Mouse (Mus musculus) intestine, embryonic 14.5 days (tissue): ENCODE data around the gene Glyatl3. TPM values are rescaled to one million over a fixed set of nuclear protein-coding genes. Genes with fewer than 3 reads are reported as not detected.

Source experiments
- ATAC-seq: fragments of 200-750 bp; cut with Nextera tagmentation; replicated peaks from 2 replicates; pipeline ENCODE4 v1.8.0; 2017; ENCODE audit warnings: low read depth, moderate number of reproducible peaks, moderate TSS enrichment, moderate library complexity; ENCODE audit not compliant: low FRiP score, low TSS enrichment
- DNase-seq: peaks from one replicate; pipeline ENCODE4 v3.0.0-alpha.2; 2018; ENCODE audit warnings: low spot score
- H3K27ac ChIP-seq: fragments of 300-500 bp; sonication (generic); 2 replicates; pipeline ENCODE4 v1.5.1; 2014; ENCODE audit warnings: low read depth, mild to moderate bottlenecking, control low read depth
- H3K27me3 ChIP-seq: fragments of 300-500 bp; sonication (generic); replicated peaks from 2 replicates; pipeline ENCODE4 v1.6.1; 2014; ENCODE audit warnings: low read length, control low read depth; ENCODE audit not compliant: control insufficient read depth, insufficient read depth
- H3K36me3 ChIP-seq: fragments of 300-500 bp; sonication (generic); 2 replicates; pipeline ENCODE4 v1.6.1; 2014; ENCODE audit warnings: low read length, control low read depth; ENCODE audit not compliant: control insufficient read depth, insufficient read depth
- H3K4me1 ChIP-seq: fragments of 300-500 bp; sonication (generic); replicated peaks from 2 replicates; pipeline ENCODE4 v1.6.1; 2014; ENCODE audit warnings: low read length, control low read depth, mixed read lengths; ENCODE audit not compliant: control insufficient read depth, insufficient read depth
- H3K4me2 ChIP-seq: fragments of 300-500 bp; sonication (generic); 2 replicates; pipeline ENCODE4 v1.6.1; 2014; ENCODE audit warnings: low read length
- H3K4me3 ChIP-seq: fragments of 300-500 bp; sonication (generic); 2 replicates; pipeline ENCODE4 v1.5.1; 2014; ENCODE audit warnings: low read depth, low read length, control low read depth, mixed read lengths
- H3K9ac ChIP-seq: fragments of 300-500 bp; sonication (generic); 2 replicates; pipeline ENCODE4 v1.6.1; 2014; ENCODE audit warnings: mild to moderate bottlenecking, low read length
- H3K9me3 ChIP-seq: fragments of 300-500 bp; sonication (generic); 2 replicates; pipeline ENCODE4 v1.6.1; 2016; ENCODE audit warnings: low read length, control low read depth; ENCODE audit not compliant: control insufficient read depth
- WGBS: fragments of 180-500 bp; shearing (Covaris S2); extraction: QIAGEN DNeasy Blood & Tissue Kit; methylation state at CpG from one replicate; pipeline ENCODE4 v1.1.7; 2014; 5-methylcytosine and 5-hydroxymethylcytosine counted together
- polyA plus RNA-seq: library from polyadenylated mRNA; unstranded; fragments of >200 nt; fragmentation: Nextera tagmentation; extraction: Ambion mirVana; gene quantifications from 2 replicates; pipeline ENCODE4 v1.2.1, GENCODE M21; 2014

Gene Glyatl3
- polyA plus RNA-seq, 1 experiment from 2014 or later: not detected

DNA sequence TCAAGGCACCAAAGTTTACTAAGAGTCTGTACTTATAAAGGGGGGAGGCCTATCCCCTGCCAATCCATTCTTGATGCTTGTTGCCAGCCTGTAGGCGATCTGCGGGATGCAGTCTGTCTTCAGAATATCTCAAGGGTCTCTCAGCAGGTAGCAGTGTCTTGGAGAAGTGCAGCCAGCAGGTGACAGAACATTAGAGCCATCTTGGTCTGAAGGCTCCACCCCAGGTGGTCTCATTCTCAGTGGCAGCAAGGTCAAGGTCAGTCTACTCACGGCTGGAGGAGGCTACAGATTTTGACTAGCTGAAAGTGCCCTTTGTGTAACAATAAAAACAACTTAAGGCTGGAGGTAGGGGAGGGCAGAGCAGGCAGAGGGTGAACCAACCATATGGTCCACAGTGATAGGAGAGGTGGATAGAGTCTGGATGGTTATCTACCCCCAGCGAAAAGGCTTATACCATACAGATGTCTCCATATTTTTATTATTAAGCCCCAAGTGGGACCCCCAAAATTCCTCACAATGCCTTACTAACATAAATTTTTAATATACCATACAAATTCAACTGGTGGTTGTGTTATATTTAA lies 14.3 kb downstream of the Glyatl3 start:
- H3K4me2 ChIP-seq: no peak overlapping the region
- no peaks in the 10 kb centered on the region for H3K4me1 ChIP-seq
- no peak overlapping the region for H3K27ac ChIP-seq
- 58% methylated on average over 4 of the region's 4 CpGs for WGBS
- H3K4me3 ChIP-seq: no peak overlapping the region
- DNase-seq: no peak
- no peaks in the 10 kb centered on the region for H3K9me3 ChIP-seq
- no peaks in the 10 kb centered on the region for H3K36me3 ChIP-seq
- ATAC-seq: no peak
- H3K27me3 ChIP-seq: no peaks in the 10 kb centered on the region
- H3K9ac ChIP-seq: no peak overlapping the region

DNA sequence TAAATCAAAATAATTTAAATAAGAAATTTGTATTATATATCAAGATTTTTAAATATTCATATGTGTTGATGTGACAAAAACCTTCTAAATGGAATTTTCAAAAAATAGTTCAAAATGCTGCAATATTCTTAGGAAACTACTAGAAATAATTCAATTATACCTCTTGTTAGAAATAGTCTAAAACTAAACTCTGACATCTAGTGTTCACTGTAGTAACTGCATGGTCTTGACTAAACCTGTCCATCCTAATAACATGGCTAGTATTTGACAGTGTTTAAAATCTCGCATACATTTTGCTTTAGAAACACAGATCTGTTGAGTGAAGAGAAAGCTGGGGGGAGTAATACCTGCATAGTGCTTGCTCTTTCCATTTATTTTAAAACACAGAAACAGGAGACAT lies 17.3 kb downstream of the Glyatl3 start:
- WGBS: 69% methylated on average over 1 of the region's 1 CpGs
- Histone ChIP-seq H3K4me2 (no peak overlapping the region), H3K4me3 (no peak overlapping the region), H3K27ac (no peak overlapping the region), H3K36me3 (no peaks in the 10 kb centered on the region), H3K9me3 (no peaks in the 10 kb centered on the region), H3K9ac (no peak overlapping the region), H3K4me1 (no peaks in the 10 kb centered on the region), H3K27me3 (no peaks in the 10 kb centered on the region)
- DNase-seq (no peak), ATAC-seq (no peak)

GRCm38 (mm10) chr17:40887849-40888536 lies 26.2 kb downstream of the Glyatl3 start:
- Histone ChIP-seq H3K36me3 (no peaks in the 10 kb centered on the region), H3K27me3 (no peaks in the 10 kb centered on the region), H3K4me2 (no peak overlapping the region), H3K4me1 (no peaks in the 10 kb centered on the region), H3K27ac (no peak overlapping the region), H3K9me3 (no peaks in the 10 kb centered on the region), H3K4me3 (no peak overlapping the region), H3K9ac (no peak overlapping the region)
- ATAC-seq (no peak), DNase-seq (no peak)
- 77% methylated on average over 4 of the region's 4 CpGs for WGBS

GRCm38 (mm10) chr17:40885155-40885554 lies 29.0 kb downstream of the Glyatl3 start:
- DNase-seq: no peak
- Histone ChIP-seq H3K36me3 (no peaks in the 10 kb centered on the region), H3K4me2 (no peak overlapping the region), H3K4me3 (no peak overlapping the region), H3K4me1 (no peaks in the 10 kb centered on the region), H3K9ac (no peak overlapping the region), H3K27ac (no peak overlapping the region), H3K27me3 (no peaks in the 10 kb centered on the region), H3K9me3 (no peaks in the 10 kb centered on the region)
- no peak for ATAC-seq
- WGBS: 70% methylated on average over 4 of the region's 4 CpGs

GRCm38 (mm10) chr17:40882172-40882571 lies 32.0 kb downstream of the Glyatl3 start:
- H3K9ac ChIP-seq: no peak overlapping the region
- H3K27me3 ChIP-seq: no peaks in the 10 kb centered on the region
- no peaks in the 10 kb centered on the region for H3K9me3 ChIP-seq
- 82% methylated on average over 6 of the region's 6 CpGs for WGBS
- H3K4me1 ChIP-seq: no peaks in the 10 kb centered on the region
- no peak for DNase-seq
- no peak overlapping the region for H3K4me2 ChIP-seq
- H3K4me3 ChIP-seq: no peak overlapping the region
- H3K36me3 ChIP-seq: no peaks in the 10 kb centered on the region
- no peak for ATAC-seq
- H3K27ac ChIP-seq: no peak overlapping the region

DNA sequence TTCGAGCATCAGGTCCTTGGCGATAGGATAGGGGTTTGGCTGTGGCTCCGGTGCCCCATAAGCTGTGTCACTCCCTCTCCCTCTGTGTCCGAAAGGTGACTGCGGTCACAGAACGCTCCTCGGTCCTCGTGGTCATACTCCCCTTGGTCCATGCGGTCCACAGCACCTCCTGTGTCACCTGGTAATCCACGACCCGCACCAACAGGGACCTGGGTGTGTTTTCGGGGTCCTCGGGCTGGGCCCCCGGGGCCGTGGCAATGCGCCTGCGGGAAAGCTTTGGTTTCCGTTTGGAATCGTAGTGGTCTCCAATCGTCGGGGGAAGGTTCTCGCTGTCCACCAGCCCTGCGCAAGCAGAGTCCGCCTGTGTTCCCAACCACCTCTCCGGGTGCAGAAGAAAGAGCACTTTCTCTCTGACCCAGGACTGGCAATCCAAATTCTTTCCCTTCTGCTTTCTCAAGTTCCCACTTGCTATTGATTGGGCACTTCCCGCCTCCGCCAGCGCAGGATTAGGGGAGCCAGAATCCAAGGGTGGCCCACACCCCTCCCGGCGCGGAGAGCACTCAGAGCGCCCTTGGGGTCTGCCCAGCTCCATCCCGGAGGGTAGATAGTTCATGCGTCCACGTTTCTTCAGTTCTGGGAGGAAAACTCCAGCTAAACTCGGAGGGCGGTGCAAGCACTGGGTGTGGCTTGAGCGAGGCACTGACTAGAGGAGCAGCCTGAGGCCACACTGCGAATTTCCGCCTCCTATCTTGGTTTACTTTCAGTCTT lies 34.0 kb downstream of the Glyatl3 start, which contains the start of gene 9130008F23Rik:
Gene 9130008F23Rik (minus strand): TSS at position 636 of the 768 bp plus-strand sequence.
- no peaks in the 10 kb centered on the region for H3K4me1 ChIP-seq
- H3K4me3 ChIP-seq: peak within 1 kb of the TSS; percentile 69
- no peaks in the 10 kb centered on the region for H3K36me3 ChIP-seq
- H3K4me2 ChIP-seq: peak within 1 kb of the TSS; percentile 88
- no peaks in the 10 kb centered on the region for H3K9me3 ChIP-seq
- H3K9ac ChIP-seq: peak within 1 kb of the TSS; percentile 52
- no peaks in the 10 kb centered on the region for H3K27me3 ChIP-seq
- peak within 1 kb of the TSS; percentile 39; the same call in 1 of the 2 replicates for H3K27ac ChIP-seq
- under 1% methylated on average over 40 of the region's 40 CpGs for WGBS
- ATAC-seq: peak; percentile 88
- DNase-seq: peak; percentile 75

DNA sequence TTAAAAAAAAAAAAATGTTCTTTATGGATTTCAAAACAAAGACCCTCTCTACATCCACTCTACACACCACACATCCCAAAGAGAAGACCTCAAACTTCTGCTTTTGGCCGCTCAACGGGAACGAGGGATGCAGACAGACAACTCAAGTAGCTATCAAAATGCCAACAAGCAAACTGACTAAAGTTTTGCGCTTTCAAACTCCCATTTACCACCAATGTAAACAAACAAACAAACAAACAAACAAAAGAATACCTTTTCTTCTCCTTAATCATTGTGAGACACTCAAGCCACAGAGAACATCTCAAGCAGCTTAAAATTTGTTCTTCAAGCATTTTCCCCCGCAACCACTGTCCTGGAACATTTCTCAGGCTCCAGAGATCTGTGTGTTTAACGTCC lies 34.6 kb downstream of the Glyatl3 start:
- H3K4me2 ChIP-seq: peak overlapping the region; percentile 88
- no peaks in the 10 kb centered on the region for H3K27me3 ChIP-seq
- 13% methylated on average over 6 of the region's 6 CpGs for WGBS
- H3K9ac ChIP-seq: peak overlapping the region; percentile 52
- DNase-seq (no peak), ATAC-seq (no peak)
- H3K36me3 ChIP-seq: no peaks in the 10 kb centered on the region
- peak overlapping the region; percentile 69 for H3K4me3 ChIP-seq
- H3K27ac ChIP-seq: no peak overlapping the region
- H3K4me1 ChIP-seq: no peaks in the 10 kb centered on the region
- no peaks in the 10 kb centered on the region for H3K9me3 ChIP-seq

DNA sequence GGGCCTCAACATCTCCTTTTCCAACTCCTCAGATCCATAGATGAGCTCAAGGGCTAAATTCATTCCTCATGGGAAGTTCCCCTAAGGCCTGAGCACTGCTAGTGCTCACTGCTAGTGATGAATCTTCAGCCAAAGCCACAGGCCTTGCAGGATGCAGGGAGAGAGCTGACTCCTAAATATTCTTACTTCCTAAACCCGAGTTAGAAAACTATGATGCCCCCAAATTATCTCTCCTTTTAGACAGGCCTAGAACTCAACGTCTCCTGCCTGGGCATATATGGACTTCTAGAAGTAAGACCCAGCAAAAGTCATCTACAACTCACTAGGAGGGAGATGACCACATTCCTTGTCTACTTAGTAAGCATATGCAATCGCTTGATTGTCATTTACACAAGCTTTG lies 36.4 kb downstream of the Glyatl3 start:
- 35% methylated on average over 3 of the region's 3 CpGs for WGBS
- no peak overlapping the region for H3K27ac ChIP-seq
- DNase-seq (no peak), ATAC-seq (no peak)
- no peaks in the 10 kb centered on the region for H3K36me3 ChIP-seq
- peak overlapping the region; percentile 69 for H3K4me3 ChIP-seq
- no peak overlapping the region for H3K9ac ChIP-seq
- H3K4me1 ChIP-seq: no peaks in the 10 kb centered on the region
- H3K9me3 ChIP-seq: no peaks in the 10 kb centered on the region
- H3K27me3 ChIP-seq: no peaks in the 10 kb centered on the region
- peak overlapping the region; percentile 88 for H3K4me2 ChIP-seq
